Mouse (Mus musculus): Measurements from ENCODE around the gene Krtap16-1.

Gene Krtap16-1

DNA sequence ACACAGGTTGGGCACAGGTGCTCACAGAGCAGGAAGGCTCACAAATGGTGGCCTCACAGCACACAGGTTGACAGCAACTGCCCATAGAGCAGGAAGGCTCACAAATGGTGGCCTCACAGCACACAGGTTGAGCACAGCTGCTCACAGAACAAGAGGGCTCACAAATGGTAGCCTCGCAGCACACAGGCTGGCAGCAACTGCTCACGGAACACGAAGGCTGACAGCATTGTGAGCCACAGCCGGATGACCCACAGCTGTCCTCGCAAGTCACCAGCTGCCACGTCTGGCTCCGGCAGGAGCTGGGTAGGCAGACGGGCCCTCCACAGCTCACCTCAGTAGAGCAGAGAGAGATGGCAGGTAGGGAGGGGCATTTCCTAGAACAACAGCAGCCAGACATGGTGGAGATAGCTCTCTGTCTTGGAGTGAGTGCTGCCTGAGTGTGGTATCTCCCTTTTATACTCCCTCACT lies at the start of gene Krtap16-1:
TSS of gene Krtap16-1 (minus strand) at position 418 of the 468 bp plus-strand sequence.
- no peak for DNase-seq (ENCODE audit: low spot score)

DNA sequence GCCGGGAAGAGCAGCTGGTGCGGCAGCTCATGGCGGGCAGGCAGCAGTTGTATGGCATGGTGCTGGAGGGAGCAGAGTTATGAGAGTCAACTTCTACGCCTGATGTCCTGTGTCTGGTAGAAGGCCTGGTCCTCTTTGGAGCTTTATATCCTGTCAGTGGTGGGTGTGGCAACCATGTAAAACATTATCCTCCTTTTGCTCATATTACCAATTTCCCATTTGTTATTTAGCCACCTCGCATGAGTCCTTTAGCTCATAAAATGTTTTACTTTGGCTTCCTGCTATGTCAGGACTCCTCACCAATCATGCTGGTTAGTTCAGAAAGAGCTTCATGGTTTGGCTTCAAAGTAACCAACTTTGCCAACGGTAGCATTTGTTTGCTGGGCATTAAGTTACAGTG lies 43.4 kb upstream of the Krtap16-1 start, which contains the start of gene Krt33b:
TSS of gene Krt33b (minus strand) at position 101 of the 400 bp plus-strand sequence.
- no peak for DNase-seq (ENCODE audit: low spot score)

DNA sequence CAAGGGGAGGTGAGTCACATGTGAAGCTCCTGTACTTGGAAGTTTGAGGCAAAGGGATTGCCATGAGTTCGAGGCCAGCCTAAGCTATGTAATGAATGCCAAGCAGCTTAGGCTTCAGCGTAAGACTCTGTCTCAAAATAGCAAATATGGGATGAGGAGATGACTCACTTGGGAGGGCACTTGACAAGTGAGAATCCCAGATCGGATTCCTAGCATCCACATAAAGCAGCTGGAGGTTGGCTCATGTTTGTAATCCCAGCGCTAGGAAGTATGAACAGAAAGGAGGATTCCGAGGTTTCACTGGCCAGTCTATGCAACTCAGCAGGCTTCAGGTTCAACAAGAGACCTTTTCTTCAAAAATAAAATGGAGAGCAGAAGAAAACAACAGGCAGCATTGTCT lies 35.0 kb upstream of the Krtap16-1 start:
- DNase-seq (ENCODE audit: low spot score): no peak

DNA sequence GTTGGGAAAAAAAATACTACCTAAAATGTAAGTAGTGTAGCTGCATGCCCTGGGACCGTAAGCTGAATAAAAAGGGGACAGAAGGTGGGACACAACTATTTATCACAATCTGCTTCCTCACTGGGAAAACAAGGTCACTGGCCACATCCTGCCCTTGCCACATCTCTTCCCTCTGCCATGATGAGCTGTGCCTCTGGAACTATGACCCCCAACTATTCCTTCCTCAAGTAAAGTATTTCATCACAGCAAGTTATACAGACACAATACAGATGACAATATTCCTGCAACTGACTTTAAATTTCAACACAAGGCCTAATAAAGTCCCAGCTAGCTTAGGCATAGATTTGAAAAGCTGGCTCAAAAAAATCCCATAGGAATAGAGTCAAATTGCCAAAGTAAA lies 33.1 kb upstream of the Krtap16-1 start:
- peak; percentile 47 for DNase-seq (ENCODE audit: low spot score)

DNA sequence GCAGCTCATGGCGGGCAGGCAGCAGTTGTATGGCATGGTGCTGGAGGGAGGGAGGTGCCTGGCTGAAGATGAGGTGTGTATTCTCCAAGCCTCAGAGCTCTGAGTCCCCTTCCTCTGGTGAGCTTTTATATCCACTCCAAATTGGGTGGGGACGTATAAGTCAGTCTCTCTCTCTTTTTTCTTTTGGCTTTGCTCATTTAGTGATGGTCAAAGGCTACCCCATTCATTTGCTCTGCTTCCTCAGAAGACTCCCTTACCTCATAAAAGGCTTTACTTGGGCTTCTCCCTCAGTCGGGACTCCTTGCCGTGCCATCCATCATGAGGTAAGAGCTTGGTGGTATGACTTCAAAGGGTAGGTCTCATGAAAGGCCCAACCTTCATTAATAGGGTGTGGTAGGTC lies 29.7 kb upstream of the Krtap16-1 start, which contains the start of gene Krt33a:
TSS of gene Krt33a (minus strand) at position 101 of the 400 bp plus-strand sequence.
- no peak for DNase-seq (ENCODE audit: low spot score)

DNA sequence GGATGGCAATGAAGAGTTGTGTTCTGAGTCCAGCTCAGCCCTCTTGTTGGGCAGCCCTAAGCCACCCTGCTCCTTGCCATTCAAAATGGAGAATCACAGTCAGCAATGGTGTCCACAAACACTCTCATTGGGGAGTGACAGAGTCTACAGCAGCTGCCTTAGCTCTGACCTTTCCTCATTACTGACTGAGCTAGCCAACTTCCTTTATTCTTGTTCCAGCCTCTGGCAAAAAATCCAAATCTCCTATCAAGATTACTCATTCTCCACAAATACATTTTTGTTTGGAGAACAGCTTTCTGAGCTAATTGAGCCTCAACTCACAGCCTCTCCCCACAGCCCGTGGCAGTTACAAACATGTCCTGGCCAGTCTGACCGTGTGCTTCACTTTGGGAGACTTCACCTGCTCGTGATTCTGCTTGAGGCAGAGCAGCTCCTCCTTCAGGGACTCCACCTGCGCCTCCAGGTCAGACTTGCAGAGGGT lies 27.3 kb upstream of the Krtap16-1 start:
- DNase-seq (ENCODE audit: low spot score): no peak

DNA sequence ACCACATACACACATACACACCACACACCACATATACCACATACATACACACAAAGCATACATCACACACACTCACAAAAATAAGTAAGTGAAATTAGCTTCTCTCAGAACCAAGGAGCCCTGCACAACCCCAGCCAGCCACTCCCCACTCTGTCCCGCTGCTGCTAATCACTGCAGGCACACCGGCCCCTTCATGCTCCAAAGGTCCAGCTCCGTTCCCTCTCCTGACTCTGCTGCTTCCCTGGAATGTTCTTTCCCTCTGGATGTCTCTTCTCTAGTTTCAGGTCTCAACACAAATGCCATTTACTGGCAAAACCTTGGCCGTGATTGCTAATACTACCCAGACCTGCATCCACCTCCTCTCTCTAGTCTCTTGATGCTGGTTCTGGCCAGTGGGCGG lies 24.3 kb upstream of the Krtap16-1 start:
- no peak for DNase-seq (ENCODE audit: low spot score)

DNA sequence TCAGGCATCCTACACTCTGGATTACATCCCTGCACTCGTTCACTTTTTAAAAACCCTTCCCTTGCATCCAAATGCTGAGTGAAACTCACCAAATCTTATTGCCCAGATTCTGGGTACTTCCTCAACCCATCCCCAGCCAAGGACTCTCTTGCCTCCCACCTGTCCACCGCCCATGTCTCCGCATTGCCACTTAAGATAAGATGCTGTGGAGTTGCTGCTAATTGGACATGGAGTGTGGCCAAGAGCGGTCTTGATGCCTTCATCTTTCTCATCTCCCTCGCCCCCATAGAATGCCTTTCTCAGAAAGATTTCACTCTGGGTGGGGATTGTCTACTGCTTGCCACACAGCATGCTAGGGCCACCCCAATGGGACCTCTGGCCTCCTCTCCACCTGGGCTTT lies 21.9 kb upstream of the Krtap16-1 start:
- DNase-seq (ENCODE audit: low spot score): no peak

DNA sequence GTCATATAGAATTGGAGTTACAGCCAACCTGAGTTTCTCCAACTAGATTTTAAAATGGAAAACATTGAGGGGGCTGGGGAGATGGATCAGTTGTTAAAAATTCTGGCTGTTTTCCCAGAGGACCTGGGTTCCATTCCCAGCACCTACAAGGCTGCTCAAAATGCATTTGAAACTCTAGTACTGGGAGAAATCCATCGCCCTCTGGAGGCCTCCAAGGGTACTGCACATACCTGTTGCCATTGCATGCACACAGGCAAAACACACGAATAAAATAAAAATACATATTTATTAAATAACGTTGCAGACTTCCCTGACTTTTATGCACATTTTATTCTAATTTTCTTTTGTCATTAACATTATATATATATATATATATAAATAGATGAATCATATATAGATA lies 20.2 kb upstream of the Krtap16-1 start:
- DNase-seq (ENCODE audit: low spot score): no peak

DNA sequence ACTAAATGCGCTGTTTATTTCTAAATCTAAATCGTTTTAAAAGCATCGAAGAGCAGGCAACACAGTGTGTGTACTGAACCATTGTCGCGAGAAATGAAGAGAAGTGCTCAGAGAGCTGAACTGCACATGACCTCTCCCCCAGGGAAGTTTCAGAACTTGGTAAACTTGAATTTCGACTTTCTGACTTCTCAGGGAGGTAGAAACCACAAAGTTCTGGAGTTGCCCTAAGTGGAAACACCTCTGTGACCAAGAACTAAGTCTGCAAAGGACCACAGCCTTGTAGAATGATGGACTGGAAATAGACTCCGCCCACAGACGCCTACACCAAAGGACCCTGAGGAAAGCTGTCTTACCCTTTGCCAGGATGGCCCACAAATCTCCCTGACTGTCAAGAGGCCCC lies 19.5 kb upstream of the Krtap16-1 start:
- DNase-seq (ENCODE audit: low spot score): no peak

DNA sequence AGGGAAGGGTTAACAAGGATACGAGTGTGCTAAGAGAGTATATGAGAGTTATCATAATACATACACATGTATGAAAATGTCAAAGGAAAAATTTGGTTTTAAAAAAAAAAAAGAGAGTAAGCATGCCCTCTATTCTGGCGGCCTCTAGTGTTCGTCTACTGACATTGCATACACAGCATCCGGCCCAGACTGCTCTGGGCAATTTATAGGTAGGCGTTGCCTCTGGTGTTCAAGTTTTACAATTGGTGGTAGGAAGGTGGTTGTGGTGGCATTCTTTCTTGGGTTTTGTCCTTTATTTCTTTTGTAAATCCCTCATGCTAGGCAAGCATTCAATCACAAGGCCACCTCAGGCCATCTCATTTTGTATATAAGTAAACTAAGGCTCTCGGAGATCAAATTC lies 18.4 kb upstream of the Krtap16-1 start:
- peak; percentile 77 for DNase-seq (ENCODE audit: low spot score)

DNA sequence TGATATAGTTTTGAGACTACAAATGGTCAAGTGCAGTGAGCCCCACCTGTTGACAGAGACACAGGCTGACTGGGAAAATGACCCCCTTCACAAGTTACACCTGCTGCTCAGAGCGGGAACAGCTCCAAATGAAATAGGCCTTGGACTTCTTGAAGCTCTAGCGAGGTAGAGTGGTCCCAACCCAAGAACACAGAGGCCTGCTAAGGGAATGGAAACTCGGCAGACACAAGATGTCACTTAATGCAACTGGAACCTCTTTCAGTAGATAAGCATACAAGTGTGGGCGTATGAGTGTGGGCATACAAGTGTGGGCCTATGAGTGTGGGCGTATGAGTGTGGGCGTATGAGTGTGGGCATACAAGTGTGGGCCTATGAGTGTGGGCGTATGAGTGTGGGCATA lies 12.7 kb upstream of the Krtap16-1 start:
- no peak for DNase-seq (ENCODE audit: low spot score)

DNA sequence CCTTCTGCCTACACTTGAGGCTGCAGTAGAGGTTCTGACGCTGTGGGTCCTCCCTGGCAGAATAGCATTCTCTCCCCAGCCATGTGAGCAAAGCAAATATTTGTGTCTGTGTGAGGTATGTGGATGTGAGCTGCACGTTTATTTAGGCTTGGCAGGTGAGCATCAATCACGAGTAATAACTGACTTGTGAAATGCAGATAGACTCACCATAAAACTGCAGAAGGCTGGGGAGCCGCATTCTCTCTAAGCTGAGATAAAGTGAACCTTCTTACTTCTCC lies 7.9 kb upstream of the Krtap16-1 start:
- no peak for DNase-seq (ENCODE audit: low spot score)

DNA sequence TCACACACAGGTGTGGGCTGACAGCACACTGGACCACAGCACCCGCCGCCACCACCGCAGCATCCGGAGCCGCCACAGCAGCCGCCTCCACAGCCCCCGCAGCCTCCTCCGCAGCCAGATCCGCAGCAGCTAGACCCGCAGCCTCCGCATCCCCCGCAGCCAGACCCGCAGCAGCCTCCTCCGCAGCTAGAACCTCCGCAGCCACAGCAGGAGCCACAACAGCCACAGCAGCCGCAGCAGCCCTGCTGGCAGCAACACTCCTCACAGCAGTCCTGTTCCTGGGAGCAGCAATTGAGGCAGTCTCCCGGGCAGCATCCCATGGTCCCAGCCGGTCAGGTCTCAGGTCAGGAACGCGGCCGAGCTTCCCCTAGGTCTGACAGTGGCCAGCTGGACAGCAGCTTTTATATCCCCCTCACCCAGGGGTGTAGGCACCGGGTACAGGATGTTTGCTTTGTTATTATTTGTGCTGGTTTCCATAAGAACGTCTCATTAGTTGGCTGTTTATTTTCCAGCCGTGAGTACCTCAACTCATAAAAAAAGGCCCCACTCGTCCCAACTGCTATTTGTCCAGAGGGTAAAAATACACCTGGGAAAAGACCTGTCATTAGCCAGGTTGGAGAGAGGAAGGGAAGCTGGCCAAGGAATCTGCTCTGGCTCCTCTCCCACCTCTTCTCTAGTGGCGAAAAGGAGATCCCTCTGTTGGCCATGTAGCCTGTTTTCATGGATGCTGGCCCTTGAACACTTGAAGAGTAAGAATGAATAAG lies 7.4 kb upstream of the Krtap16-1 start, which contains the start of gene Krtap17-1:
TSS of gene Krtap17-1 (minus strand) at position 375 of the 764 bp plus-strand sequence.
- DNase-seq (ENCODE audit: low spot score): no peak

DNA sequence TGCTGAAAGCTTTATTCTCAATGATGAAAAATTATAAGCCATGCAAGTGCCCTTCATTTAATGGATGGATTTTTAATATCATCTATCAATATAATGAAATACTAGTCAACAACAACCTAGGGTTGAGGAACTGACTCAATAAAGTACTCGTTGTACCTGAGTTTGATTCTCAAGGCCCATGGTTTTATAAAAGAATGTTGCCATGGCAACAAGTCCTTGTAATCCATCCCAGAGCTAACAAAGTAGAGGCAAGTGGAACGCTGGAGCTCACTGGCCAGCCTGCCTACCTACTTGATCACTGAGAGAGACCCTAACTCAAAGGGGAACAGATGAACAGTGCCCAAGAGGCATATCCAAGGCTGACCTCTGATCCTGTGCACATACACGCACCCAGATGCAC lies 4.2 kb upstream of the Krtap16-1 start:
- no peak for DNase-seq (ENCODE audit: low spot score)

DNA sequence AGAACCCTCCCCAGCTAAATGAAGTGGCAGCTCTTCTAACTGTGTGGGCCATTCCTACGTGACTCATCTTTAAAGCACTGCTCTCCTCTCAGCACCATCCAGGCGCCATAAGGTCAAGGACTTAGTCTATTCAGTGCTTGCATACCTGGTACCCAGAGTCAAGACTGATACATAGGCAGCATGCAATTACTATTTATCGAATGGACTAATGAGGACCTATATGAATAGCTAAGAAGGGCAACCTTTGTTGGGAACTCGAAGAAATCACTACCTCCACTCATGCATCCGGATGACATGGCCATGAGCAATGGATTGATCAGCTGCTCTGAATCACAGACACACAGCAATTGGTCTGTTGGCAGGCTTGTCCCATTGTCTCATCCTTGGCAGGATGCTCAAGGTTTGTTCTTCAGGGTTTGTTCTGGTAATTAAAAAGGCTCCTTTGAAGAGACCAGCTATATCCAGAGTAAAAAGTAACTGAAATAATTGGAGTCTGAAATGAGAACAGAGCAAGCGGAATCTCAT lies 3.5 kb upstream of the Krtap16-1 start:
- no peak for DNase-seq (ENCODE audit: low spot score)

DNA sequence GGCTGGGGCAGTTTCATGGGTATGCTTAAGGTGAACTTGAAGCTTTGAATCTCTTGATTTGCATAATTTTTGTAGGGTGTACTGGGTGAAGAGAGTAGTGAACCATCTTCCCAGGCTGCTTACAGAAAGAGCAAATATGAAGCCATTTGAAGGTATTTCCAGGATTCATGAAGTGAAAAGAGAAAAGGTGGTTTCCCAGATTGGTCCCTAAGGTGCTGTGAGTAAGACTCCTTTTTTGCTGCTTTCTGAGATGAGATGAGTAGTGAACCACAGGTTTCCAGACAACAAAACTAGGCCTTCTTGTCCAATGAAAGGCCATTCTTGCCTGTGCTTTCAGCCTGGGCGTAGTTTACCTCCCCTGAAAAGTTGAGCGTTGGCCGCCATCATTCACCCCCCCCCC lies 2.1 kb upstream of the Krtap16-1 start:
- no peak for DNase-seq (ENCODE audit: low spot score)

DNA sequence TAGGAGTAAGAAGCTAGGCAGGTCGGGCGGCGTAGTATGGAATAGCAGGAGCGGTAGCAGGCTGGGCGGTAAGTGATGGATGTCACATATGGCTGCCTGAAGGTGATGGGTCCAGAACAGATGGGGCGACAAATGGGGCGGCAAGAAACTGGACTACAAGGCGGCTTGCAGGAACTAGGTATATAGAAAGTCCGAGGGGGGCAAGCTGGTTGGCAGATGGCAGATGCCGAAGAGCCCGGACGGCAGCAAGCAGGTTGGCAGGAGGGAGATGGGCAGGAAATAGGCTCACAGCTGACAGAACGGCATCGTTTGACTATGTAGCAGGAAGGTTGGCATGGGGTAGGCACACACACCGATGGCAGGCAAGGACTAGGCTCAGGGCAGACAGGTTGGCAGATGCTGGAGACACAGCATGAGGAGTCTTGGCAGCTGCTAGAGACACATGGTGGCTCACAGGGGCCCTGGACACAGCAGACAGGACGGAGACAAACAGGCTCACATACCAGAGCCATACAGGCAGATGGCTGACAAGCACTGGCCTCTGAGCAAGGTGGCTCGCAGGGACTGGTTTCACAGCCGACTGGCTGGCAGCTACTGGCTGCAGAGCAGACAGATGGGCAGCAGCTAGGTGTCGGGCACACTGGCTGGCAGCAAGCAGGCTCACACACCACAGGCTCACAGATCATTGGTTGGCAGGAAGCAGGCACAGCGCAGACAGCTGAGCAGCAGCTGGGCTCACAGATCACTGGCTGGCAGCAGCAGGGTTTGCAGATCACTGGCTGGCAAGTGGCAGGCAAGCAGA lies 905 bp downstream of the Krtap16-1 start:
- DNase-seq (ENCODE audit: low spot score): no peak

DNA sequence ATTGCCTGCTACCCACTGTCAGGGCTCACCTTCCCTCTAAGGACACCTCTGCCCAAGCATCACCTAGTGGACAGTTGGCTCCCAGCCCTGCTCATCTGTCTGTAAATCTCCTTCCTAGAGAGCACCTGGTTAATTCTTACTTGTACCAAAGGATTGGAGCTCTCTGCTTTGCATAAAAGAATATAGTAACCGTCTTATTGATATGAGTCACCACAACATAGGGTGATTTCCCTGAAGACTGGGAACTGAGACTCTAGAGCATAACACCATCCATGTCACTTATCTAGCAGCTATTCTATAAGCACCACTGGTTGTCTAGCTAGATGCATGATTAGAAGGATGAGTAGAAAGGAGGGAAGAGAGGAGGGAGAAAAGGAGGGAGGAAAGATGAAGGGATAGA lies 3.0 kb downstream of the Krtap16-1 start:
- no peak for DNase-seq (ENCODE audit: low spot score)

DNA sequence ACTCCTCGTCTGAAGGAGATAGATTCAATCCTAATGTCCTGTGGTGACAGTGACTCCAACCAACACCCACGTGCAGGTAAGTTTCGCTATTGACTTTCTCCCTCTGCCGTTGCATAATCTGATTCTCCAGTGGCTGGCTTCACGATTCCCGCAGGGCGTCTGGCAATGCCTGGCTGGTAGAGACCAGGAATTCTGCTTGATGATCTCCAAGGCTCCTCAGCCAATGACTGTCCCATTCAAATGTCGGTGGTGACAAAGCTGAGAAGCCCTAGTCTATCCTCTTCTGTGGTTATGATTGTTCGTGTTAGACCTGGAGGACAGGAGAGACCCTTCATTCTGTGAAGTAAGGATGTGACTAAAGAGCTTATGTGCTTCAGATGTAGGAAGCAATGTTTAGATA lies 3.7 kb downstream of the Krtap16-1 start:
- no peak for DNase-seq (ENCODE audit: low spot score)

DNA sequence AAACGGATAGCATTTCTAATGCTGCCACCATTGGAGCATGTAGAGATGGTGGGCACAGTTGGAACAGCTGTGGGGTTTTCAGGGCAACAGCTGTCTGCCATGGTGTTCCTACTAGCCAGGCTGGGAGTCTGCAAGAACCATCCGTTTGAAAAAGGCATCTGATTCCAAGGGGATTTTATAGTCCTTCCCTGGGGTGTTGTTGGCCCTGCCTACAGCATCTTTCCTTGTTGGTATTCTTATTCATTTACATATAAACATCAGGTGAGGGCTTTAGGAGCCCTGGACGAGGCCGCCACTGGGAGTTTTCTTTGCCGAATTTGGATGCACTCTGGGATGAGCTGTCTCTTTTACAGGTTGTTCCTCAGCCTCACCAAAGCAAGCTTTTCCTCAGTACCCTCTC lies 7.4 kb downstream of the Krtap16-1 start, which contains the start of gene Krtap29-1:
TSS of gene Krtap29-1 (minus strand) at position 101 of the 400 bp plus-strand sequence.
- DNase-seq (ENCODE audit: low spot score): no peak

DNA sequence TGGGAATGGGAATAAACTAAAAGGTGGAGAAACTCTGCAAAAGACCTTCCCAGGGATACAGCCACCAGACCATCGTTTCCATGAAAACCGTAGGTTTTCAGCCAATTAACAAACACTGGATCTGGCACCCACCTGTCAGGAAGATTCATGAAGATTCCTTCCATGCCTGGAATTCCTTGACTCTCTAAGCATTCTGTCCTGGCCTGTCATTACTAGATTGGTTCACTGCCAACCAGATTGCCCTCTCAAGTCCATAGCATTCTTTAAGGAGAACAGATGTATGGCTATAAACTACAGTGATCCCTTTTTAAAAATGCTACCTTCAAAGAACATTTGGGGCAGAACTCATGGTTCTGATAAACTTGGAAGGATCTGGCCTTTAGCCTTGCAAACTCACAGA lies 20.4 kb downstream of the Krtap16-1 start:
- no peak for DNase-seq (ENCODE audit: low spot score)

DNA sequence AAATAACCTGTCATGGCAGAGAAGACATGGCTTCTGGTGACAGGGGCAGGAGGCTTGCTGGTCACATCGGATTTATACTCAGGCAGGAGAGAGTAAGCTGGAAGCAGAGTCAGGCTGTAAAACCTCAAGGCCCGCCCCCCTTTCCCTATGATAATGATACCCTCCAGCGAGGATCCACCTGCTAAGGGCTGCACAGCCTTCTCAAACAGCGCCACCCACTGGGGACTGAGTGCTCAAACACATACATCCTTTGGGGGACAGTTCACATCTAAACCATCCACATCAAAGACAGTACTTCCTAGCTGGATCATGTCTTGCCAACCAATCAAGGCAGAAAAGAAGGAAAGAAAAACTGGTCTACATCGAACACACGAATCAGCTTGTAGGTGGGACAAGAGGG lies 22.2 kb downstream of the Krtap16-1 start:
- no peak for DNase-seq (ENCODE audit: low spot score)

Data from adipocyte (in vitro differentiated cells).